Mouse (Mus musculus): ENCODE results near the gene Cldn19. TPM values are rescaled to one million over a fixed set of nuclear protein-coding genes. Genes with fewer than 3 reads are reported as not detected.

The Cldn19 gene
- polyA plus RNA-seq, 1 experiment from 2014 or later, result not detected

DNA sequence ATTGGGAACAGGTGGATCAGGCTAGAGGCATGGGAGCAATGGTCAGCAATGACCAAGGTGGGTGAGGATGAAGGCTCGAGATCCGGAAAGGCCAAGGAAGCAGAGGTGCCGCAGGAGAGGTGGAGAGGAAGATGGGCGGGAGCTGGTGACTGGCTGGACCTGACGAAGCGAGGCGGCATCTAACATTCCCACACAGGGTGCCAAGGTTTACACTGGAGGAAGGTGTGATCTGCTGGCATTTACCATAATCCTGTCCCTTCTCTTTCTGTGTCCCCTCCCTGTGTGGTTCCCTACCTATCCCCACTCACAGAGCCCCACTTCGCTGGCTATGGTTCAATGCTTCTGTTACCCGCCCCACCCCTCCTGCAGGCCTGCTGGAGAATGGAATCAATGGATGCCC lies 9.3 kb upstream of the Cldn19 start:
- Histone ChIP-seq H3K27me3 (ENCODE audit: control insufficient read depth, insufficient read depth, low read length) (no peaks in the 10 kb centered on the region), H3K9me3 (replicated peaks; ENCODE audit: control insufficient read depth, low read length) (no peaks in the 10 kb centered on the region), H3K4me3 (ENCODE audit: low read depth, low read length) (no peak overlapping the region), H3K4me1 (ENCODE audit: control insufficient read depth, insufficient read depth, low read length) (no peaks in the 10 kb centered on the region), H3K27ac (replicated peaks; ENCODE audit: low read depth, low read length) (no peak overlapping the region), H3K36me3 (replicated peaks; ENCODE audit: control insufficient read depth, insufficient read depth, low read depth, low read length) (no peaks in the 10 kb centered on the region; the same call in none of the 2 replicates), H3K9ac (replicated peaks; ENCODE audit: low read length) (no peak overlapping the region), H3K4me2 (ENCODE audit: low read depth, low read length) (no peak overlapping the region)
- 88% methylated on average over 9 of the region's 9 CpGs for WGBS
- DNase-seq (ENCODE audit: low spot score) (no peak), ATAC-seq (replicated peaks; ENCODE audit: insufficient number of reproducible peaks, low FRiP score, low TSS enrichment, low read depth) (no peak)

DNA sequence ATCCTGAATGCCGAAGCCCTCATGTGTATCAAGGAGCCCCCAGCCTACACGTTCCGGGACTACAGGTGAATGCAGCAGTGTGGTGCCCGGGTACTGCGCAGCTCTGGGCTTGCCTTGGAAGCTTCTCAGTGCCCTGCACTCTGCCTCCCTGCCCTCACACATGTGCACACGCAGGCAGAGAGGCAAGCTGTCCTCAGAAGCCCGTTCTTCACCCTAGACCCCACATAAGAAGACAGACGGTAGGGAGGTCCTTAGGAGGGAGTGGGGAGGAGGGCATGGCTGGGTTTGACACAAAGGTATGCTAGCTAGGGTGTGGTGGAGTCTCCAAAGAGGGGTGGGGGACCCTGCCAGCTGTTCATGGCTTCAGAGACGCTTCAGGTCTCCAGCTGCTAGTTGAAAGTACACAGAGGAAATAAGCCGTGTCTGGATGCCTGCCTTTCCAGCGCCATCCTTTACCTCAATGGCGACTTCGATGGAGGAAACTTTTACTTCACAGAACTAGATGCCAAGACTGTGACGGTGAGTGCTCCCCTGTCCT lies 8.5 kb upstream of the Cldn19 start:
- no peaks in the 10 kb centered on the region for H3K4me1 ChIP-seq (ENCODE audit: control insufficient read depth, insufficient read depth, low read length)
- ATAC-seq (replicated peaks; ENCODE audit: insufficient number of reproducible peaks, low FRiP score, low TSS enrichment, low read depth), result no peak
- H3K27ac ChIP-seq (replicated peaks; ENCODE audit: low read depth, low read length), result no peak overlapping the region
- no peak overlapping the region for H3K4me2 ChIP-seq (ENCODE audit: low read depth, low read length)
- no peak for DNase-seq (ENCODE audit: low spot score)
- 77% methylated on average over 14 of the region's 14 CpGs for WGBS
- H3K36me3 ChIP-seq (replicated peaks; ENCODE audit: control insufficient read depth, insufficient read depth, low read depth, low read length), result no peaks in the 10 kb centered on the region; the same call in none of the 2 replicates
- H3K4me3 ChIP-seq (ENCODE audit: low read depth, low read length), result no peak overlapping the region
- H3K9me3 ChIP-seq (replicated peaks; ENCODE audit: control insufficient read depth, low read length), result no peaks in the 10 kb centered on the region
- no peaks in the 10 kb centered on the region for H3K27me3 ChIP-seq (ENCODE audit: control insufficient read depth, insufficient read depth, low read length)
- no peak overlapping the region for H3K9ac ChIP-seq (replicated peaks; ENCODE audit: low read length)

DNA sequence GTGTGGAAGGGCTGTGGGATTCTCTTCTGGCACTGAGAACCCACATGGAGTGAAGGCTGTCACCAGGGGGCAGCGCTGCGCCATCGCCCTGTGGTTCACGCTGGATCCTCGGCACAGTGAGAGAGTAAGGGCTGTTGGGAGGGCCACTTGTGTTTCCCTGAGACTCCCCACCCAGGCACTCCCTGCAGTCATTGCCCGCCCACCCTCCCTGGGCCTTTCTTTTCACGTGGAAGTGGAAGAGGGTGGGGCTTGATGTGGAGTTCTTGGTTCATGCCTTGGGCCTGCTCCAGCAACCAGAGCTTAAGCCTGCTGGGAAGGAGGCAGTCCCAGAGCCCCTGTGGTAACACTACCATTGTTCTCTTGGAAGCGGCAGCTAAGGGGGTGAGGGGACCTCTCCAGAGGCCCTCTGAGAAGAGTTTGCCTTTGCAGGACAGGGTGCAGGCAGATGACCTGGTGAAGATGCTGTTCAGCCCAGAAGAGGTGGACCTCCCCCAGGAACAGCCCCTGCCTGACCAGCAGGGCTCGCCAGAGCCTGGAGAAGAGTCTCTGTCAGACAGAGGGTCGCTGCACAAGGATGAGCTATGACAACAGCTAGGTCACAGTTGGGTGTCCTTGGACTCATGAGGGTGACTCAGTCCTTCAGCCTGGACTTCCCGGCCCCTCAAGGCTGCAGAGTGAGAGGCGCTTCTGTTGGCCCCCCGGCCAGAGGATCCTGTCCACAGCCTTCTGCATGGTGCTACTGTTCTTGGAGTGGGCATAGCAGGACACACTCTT lies 7.6 kb upstream of the Cldn19 start:
- peak; percentile 55; the same call in 1 of the 2 replicates for ATAC-seq (replicated peaks; ENCODE audit: insufficient number of reproducible peaks, low FRiP score, low TSS enrichment, low read depth)
- Histone ChIP-seq H3K4me2 (ENCODE audit: low read depth, low read length) (no peak overlapping the region), H3K36me3 (replicated peaks; ENCODE audit: control insufficient read depth, insufficient read depth, low read depth, low read length) (no peaks in the 10 kb centered on the region; the same call in 1 of the 2 replicates), H3K9me3 (replicated peaks; ENCODE audit: control insufficient read depth, low read length) (no peaks in the 10 kb centered on the region), H3K4me1 (ENCODE audit: control insufficient read depth, insufficient read depth, low read length) (no peaks in the 10 kb centered on the region), H3K27ac (replicated peaks; ENCODE audit: low read depth, low read length) (no peak overlapping the region), H3K4me3 (ENCODE audit: low read depth, low read length) (no peak overlapping the region), H3K9ac (replicated peaks; ENCODE audit: low read length) (no peak overlapping the region), H3K27me3 (ENCODE audit: control insufficient read depth, insufficient read depth, low read length) (no peaks in the 10 kb centered on the region)
- DNase-seq (ENCODE audit: low spot score), result peak; percentile 64
- WGBS, result 32% methylated on average over 13 of the region's 13 CpGs

DNA sequence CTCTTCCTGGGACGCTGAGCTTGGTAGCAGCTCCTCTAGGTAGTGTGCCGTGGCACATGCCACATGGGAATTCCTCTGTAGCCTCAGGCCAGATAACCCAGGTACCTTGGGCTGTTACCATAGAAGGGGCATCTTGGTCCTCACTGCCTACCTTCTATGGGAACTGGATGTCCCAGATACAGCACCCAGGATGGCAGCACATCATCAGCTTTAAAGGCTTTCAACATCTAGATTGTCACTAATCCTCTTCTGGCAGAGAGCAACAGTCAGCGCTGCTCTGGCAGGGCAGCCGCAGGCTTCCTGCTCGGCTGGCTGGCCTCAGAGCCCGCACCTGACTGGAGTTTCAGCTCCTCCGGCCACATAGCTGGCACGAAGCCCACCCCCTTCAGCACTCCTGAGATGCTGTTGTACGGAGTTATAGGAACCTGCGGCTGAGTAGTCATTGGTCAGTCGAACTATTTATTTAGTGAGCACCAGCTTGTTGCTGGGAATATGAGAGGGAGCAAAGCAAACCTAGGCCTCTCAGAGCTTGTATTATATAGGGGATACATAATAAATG lies 6.7 kb upstream of the Cldn19 start:
- no peak overlapping the region for H3K27ac ChIP-seq (replicated peaks; ENCODE audit: low read depth, low read length)
- no peak overlapping the region for H3K4me3 ChIP-seq (ENCODE audit: low read depth, low read length)
- H3K9me3 ChIP-seq (replicated peaks; ENCODE audit: control insufficient read depth, low read length), result no peaks in the 10 kb centered on the region
- H3K9ac ChIP-seq (replicated peaks; ENCODE audit: low read length), result no peak overlapping the region
- no peaks in the 10 kb centered on the region for H3K27me3 ChIP-seq (ENCODE audit: control insufficient read depth, insufficient read depth, low read length)
- no peak overlapping the region for H3K4me2 ChIP-seq (ENCODE audit: low read depth, low read length)
- H3K36me3 ChIP-seq (replicated peaks; ENCODE audit: control insufficient read depth, insufficient read depth, low read depth, low read length), result no peaks in the 10 kb centered on the region; the same call in 1 of the 2 replicates
- WGBS, result 89% methylated on average over 11 of the region's 11 CpGs
- H3K4me1 ChIP-seq (ENCODE audit: control insufficient read depth, insufficient read depth, low read length), result no peaks in the 10 kb centered on the region
- ATAC-seq (replicated peaks; ENCODE audit: insufficient number of reproducible peaks, low FRiP score, low TSS enrichment, low read depth) (no peak), DNase-seq (ENCODE audit: low spot score) (no peak)

DNA sequence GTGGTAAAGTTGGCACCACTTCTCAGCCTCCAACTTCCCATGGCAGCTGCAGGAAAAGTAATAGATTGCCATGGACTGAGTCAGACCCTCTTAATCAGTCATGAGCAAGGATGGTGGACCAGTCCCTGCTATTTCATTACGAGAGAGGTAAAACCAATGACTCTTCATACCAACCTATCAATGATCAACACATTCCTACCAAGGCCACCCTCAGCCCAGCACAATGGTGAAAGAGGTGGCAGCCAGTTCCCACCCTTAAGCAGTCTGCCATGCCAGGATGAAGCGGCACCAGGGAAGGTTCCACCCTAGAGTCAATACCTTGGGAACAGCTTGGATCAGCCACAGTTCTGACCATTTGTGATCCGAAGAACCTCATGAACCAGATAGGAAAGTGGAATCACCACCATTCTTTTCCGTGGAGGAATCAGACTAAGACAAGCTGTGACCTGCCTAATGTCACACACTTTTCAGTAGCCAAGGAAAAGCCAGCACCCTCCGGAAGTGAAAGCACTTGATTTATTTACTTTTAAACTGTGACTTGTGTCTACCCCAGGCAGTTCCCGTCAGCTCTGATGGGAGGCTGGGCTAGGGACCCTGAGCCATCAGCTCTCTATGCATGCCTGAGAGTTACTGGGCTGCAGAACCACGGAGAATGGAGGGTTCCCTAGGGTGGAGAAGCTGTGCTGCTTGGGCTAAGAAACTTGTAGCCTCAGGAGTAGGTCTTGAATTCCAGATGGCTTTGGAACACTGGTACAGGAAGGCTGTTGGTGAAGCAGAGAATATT lies 3.0 kb upstream of the Cldn19 start:
- no peaks in the 10 kb centered on the region; the same call in 1 of the 2 replicates for H3K36me3 ChIP-seq (replicated peaks; ENCODE audit: control insufficient read depth, insufficient read depth, low read depth, low read length)
- DNase-seq (ENCODE audit: low spot score) (no peak), ATAC-seq (replicated peaks; ENCODE audit: insufficient number of reproducible peaks, low FRiP score, low TSS enrichment, low read depth) (no peak)
- H3K4me1 ChIP-seq (ENCODE audit: control insufficient read depth, insufficient read depth, low read length), result no peaks in the 10 kb centered on the region
- no peaks in the 10 kb centered on the region for H3K27me3 ChIP-seq (ENCODE audit: control insufficient read depth, insufficient read depth, low read length)
- no peak overlapping the region for H3K4me2 ChIP-seq (ENCODE audit: low read depth, low read length)
- H3K9me3 ChIP-seq (replicated peaks; ENCODE audit: control insufficient read depth, low read length), result no peaks in the 10 kb centered on the region
- H3K4me3 ChIP-seq (ENCODE audit: low read depth, low read length), result no peak overlapping the region
- H3K9ac ChIP-seq (replicated peaks; ENCODE audit: low read length), result no peak overlapping the region
- WGBS, result 68% methylated on average over 7 of the region's 7 CpGs
- H3K27ac ChIP-seq (replicated peaks; ENCODE audit: low read depth, low read length), result no peak overlapping the region

DNA sequence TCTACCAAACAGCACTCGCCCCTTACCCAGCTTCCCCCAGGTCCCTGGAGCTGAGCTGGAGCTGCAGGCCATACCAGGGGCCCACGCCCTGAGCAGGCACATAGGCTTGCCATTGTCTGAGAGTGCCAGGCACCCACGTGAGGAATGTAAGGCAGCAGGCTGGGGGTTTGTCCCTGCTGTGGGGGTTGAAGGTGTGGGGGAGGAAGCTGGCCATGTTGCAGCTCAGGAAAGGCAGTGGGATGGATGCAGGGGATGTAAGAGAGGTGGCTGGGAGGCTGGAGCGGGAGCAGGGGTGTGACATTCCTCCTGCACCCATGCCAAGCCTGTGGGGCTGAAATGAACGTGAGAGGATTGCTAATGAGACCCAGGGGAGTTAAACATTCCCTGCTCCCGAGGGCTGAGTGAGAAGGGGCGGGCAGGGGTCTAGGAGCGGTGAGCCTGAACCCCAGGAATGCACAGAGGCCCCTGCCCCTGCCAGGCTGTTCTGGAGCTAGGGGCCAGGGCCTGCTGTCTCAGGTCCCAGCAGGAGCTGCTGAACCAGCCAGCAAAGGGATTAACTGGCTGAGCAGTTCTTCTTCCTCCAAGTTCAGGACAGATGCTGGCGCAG lies 1.1 kb upstream of the Cldn19 start:
- H3K4me1 ChIP-seq (ENCODE audit: control insufficient read depth, insufficient read depth, low read length), result no peaks in the 10 kb centered on the region
- H3K9ac ChIP-seq (replicated peaks; ENCODE audit: low read length), result no peak overlapping the region
- WGBS, result 28% methylated on average over 8 of the region's 9 CpGs
- no peaks in the 10 kb centered on the region for H3K36me3 ChIP-seq (replicated peaks; ENCODE audit: control insufficient read depth, insufficient read depth, low read depth, low read length)
- no peak overlapping the region for H3K27ac ChIP-seq (replicated peaks; ENCODE audit: low read depth, low read length)
- DNase-seq (ENCODE audit: low spot score), result no peak
- H3K4me2 ChIP-seq (ENCODE audit: low read depth, low read length), result no peak overlapping the region
- H3K27me3 ChIP-seq (ENCODE audit: control insufficient read depth, insufficient read depth, low read length), result no peaks in the 10 kb centered on the region
- ATAC-seq (replicated peaks; ENCODE audit: insufficient number of reproducible peaks, low FRiP score, low TSS enrichment, low read depth), result no peak
- no peaks in the 10 kb centered on the region for H3K9me3 ChIP-seq (replicated peaks; ENCODE audit: control insufficient read depth, low read length)
- no peak overlapping the region for H3K4me3 ChIP-seq (ENCODE audit: low read depth, low read length)

DNA sequence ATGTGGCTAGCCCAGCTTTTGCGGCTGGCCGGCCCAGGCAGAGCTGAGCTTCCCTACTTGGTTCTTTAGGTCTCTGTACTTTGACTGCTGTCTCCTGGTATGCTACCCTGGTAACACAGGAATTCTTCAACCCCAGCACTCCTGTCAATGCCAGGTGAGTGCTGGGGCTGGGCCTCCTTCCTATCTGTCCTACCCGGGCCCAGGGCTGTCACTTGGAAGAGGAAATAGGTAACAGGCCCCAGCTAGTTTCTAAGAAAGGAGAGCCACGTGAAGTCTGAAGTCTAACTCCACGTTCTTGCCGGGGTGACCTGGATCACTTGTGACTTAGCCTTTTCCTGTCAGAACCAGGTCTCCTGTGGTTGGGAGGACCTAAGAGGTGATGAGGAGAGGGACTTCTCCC lies 1.9 kb downstream of the Cldn19 start:
- Histone ChIP-seq H3K27me3 (ENCODE audit: control insufficient read depth, insufficient read depth, low read length) (no peaks in the 10 kb centered on the region), H3K4me1 (ENCODE audit: control insufficient read depth, insufficient read depth, low read length) (no peaks in the 10 kb centered on the region), H3K27ac (replicated peaks; ENCODE audit: low read depth, low read length) (no peak overlapping the region), H3K4me2 (ENCODE audit: low read depth, low read length) (no peak overlapping the region), H3K4me3 (ENCODE audit: low read depth, low read length) (no peak overlapping the region), H3K9ac (replicated peaks; ENCODE audit: low read length) (no peak overlapping the region), H3K36me3 (replicated peaks; ENCODE audit: control insufficient read depth, insufficient read depth, low read depth, low read length) (no peaks in the 10 kb centered on the region), H3K9me3 (replicated peaks; ENCODE audit: control insufficient read depth, low read length) (no peaks in the 10 kb centered on the region)
- ATAC-seq (replicated peaks; ENCODE audit: insufficient number of reproducible peaks, low FRiP score, low TSS enrichment, low read depth), result no peak
- WGBS, result 80% methylated on average over 6 of the region's 6 CpGs
- DNase-seq (ENCODE audit: low spot score), result no peak

Measured in embryonic facial prominence, embryonic 11.5 days (tissue).